In the genomic region with DNA sequence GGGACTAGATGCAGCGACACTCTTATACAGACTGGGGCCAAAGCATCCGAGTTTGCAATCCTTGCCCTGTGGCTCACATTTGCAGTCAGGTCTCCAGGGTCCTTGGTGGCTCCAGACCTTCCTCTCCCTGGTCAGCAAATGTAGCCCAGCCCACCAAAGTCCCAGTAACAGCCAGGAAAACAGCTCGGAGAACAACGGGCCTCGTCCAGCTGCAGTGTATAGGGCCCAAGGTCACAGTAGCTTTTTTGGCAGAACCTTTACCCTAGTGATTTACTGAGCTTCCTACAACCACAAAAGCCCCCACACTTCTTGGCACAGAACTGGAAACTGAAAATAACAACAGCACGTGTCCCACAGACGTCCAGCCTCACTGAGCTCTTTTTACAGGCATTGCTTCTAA, we compare ENCODE assay signal across 16 mouse cellular contexts. TPM values are rescaled to one million over a fixed set of nuclear protein-coding genes. Genes with fewer than 3 reads are reported as not detected.
A peak's percentile ranks its signal among the peaks of the same experiment; 100 is the strongest.
DNase-seq lines count a peak whose midpoint lies in the region; ATAC-seq and TF ChIP-seq lines count a peak whose summit lies in the region.
"Had no signal": no experiment of that assay in that cellular context is flagged by ENCODE, and none has a peak within 500 bp of the region (broad histone marks: within the 10 kb centered on the region; RNA-seq: fewer than 3 reads in every experiment).

No protein-coding gene starts in this region.

- no peaks in the 10 kb centered on the region for H3K4me1 ChIP-seq in limb, embryonic 14.5 days (ENCODE audit: control insufficient read depth, insufficient read depth, low read length)
- no peaks in the 10 kb centered on the region for H3K4me1 ChIP-seq in limb, embryonic 10.5 days
- 0 out of 2 replicates have a peak, but pooled peaks cover 3% of the 10 kb centered on the region for H3K4me1 ChIP-seq in heart, embryonic 16.5 days (ENCODE audit: control insufficient read depth, insufficient read depth, low read length)
- H3K4me1 ChIP-seq: embryonic facial prominence, embryonic 15.5 days; liver, embryonic 15.5 days had no signal

- DNase-seq in gastrocnemius, postnatal 14 days = peak; percentile 35
- DNase-seq in gastrocnemius, postnatal 36 days = no peak
- DNase-seq in limb, embryonic 14.5 days (ENCODE audit: low spot score) = peak; percentile 45
- no peak for DNase-seq in limb, embryonic 10.5 days (ENCODE audit: low spot score)
- DNase-seq in adipocyte (ENCODE audit: low spot score) = peak; percentile 82
- no peak for DNase-seq in spleen, adult 18-20 months
- DNase-seq: forebrain, postnatal 0 days; thymus, adult 2 months had no signal

- no peak for TF ChIP-seq POLR2A in limb, embryonic 14.5 days (IDR thresholded peaks at IDR 0.05; ENCODE audit: borderline replicate concordance, extremely low read depth, insufficient read depth, insufficient read length)

- H3K27me3 ChIP-seq in limb, embryonic 14.5 days (ENCODE audit: control insufficient read depth, insufficient read depth, low read length) = no peaks in the 10 kb centered on the region
- H3K27me3 ChIP-seq in limb, embryonic 10.5 days (ENCODE audit: low read depth, poor library complexity, severe bottlenecking) = no peaks in the 10 kb centered on the region
- no peaks in the 10 kb centered on the region for H3K27me3 ChIP-seq in heart, embryonic 16.5 days (ENCODE audit: control insufficient read depth, insufficient read depth, low read length)
- H3K27me3 ChIP-seq: embryonic facial prominence, embryonic 15.5 days; liver, embryonic 15.5 days had no signal

- H3K27ac ChIP-seq in limb, embryonic 14.5 days (replicated peaks; ENCODE audit: low read depth, low read length) = no peak overlapping the region
- H3K27ac ChIP-seq in limb, embryonic 10.5 days = no peak overlapping the region
- H3K27ac ChIP-seq in heart, embryonic 16.5 days (ENCODE audit: low read length) = no peak overlapping the region
- H3K27ac ChIP-seq: embryonic facial prominence, embryonic 15.5 days; liver, embryonic 15.5 days had no signal

- 61% methylated on average over 7 of the region's 7 CpGs for WGBS in limb, embryonic 14.5 days
- 76% methylated on average over 7 of the region's 7 CpGs for WGBS in limb, embryonic 10.5 days
- 44% methylated on average over 7 of the region's 7 CpGs for WGBS in heart, embryonic 16.5 days

- H3K4me3 ChIP-seq in limb, embryonic 14.5 days (replicated peaks; ENCODE audit: low read length) = no peak overlapping the region
- H3K4me3 ChIP-seq in limb, embryonic 10.5 days = no peak overlapping the region
- no peak overlapping the region for H3K4me3 ChIP-seq in heart, embryonic 16.5 days (ENCODE audit: low read length)
- H3K4me3 ChIP-seq: embryonic facial prominence, embryonic 15.5 days; liver, embryonic 15.5 days had no signal

- H3K36me3 ChIP-seq in limb, embryonic 14.5 days (ENCODE audit: control insufficient read depth, insufficient read depth, low read length) = no peaks in the 10 kb centered on the region
- no peaks in the 10 kb centered on the region for H3K36me3 ChIP-seq in limb, embryonic 10.5 days
- H3K36me3 ChIP-seq in heart, embryonic 16.5 days (ENCODE audit: control insufficient read depth, insufficient read depth) = no peaks in the 10 kb centered on the region
- H3K36me3 ChIP-seq: embryonic facial prominence, embryonic 15.5 days; liver, embryonic 15.5 days had no signal

- intact Hi-C loops in gastrocnemius, postnatal 14 days (cut with DNase I; ENCODE audit: low total_unique reads) = no loop called here
- intact Hi-C loops in gastrocnemius, postnatal 36 days (cut with DNase I) = no loop called here

- no peak overlapping the region for H3K4me2 ChIP-seq in limb, embryonic 14.5 days (replicated peaks; ENCODE audit: low read depth, low read length, severe bottlenecking)
- no peak overlapping the region for H3K4me2 ChIP-seq in heart, embryonic 16.5 days (ENCODE audit: low read depth, low read length)
- H3K4me2 ChIP-seq: embryonic facial prominence, embryonic 15.5 days; liver, embryonic 15.5 days had no signal

- H3K9ac ChIP-seq in limb, embryonic 14.5 days (ENCODE audit: low read depth, low read length, severe bottlenecking) = no peak overlapping the region
- H3K9ac ChIP-seq in heart, embryonic 16.5 days (ENCODE audit: low read length) = no peak overlapping the region
- H3K9ac ChIP-seq: embryonic facial prominence, embryonic 15.5 days; forebrain, postnatal 0 days; liver, embryonic 15.5 days had no signal

- H3K9me3 ChIP-seq in limb, embryonic 14.5 days (ENCODE audit: control insufficient read depth, low read length) = no peaks in the 10 kb centered on the region
- no peaks in the 10 kb centered on the region for H3K9me3 ChIP-seq in limb, embryonic 10.5 days (replicated peaks)
- H3K9me3 ChIP-seq in heart, embryonic 16.5 days (replicated peaks; ENCODE audit: control insufficient read depth, low read length) = no peaks in the 10 kb centered on the region
- H3K9me3 ChIP-seq: embryonic facial prominence, embryonic 15.5 days; liver, embryonic 15.5 days had no signal

- no peak for ATAC-seq in limb, embryonic 14.5 days (ENCODE audit: low FRiP score, low read depth)
- peak; percentile 70 for ATAC-seq in heart, embryonic 16.5 days (replicated peaks; ENCODE audit: extremely low read depth, insufficient read depth, low FRiP score)
- ATAC-seq in cerebellum, adult (ENCODE audit: insufficient number of reproducible peaks, low FRiP score, low TSS enrichment) = no peak
- ATAC-seq: forebrain, postnatal 0 days had no signal

RNA-seq across cellular contexts. Expression of gene Aqp7, which starts 7.0 kb away (rescaled TPM):
- 10 to 100 TPM; 11.4 to 14.5 TPM for total RNA-seq in gastrocnemius, postnatal 14 days (2021)
- 10 to 100 TPM; 10.5 to 10.8 TPM for total RNA-seq in gastrocnemius, postnatal 36 days (2021)
- 0.09 and 0.13 TPM in 2 replicates for polyA plus RNA-seq in limb, embryonic 14.5 days (2012; rRNA removed)
- 0.18 TPM in 1 of 2 replicates, not detected in the other for polyA plus RNA-seq in limb, embryonic 14.5 days (2014; fragmentation: Nextera tagmentation; extraction: Ambion mirVana)
- polyA plus RNA-seq in limb, embryonic 10.5 days (2016; fragmentation: Nextera tagmentation; extraction: Ambion mirVana) = 0.06 and 0.24 TPM in 2 replicates
- polyA plus RNA-seq in heart, embryonic 16.5 days (2015; fragmentation: Nextera tagmentation; extraction: Ambion mirVana) = 1.1 TPM in 2 replicates
- total RNA-seq: forebrain, postnatal 0 days; neutrophil, adult 5-6 weeks had no signal
- polyA plus RNA-seq: C2C12; forebrain, postnatal 0 days; hindbrain, embryonic 11.5 days had no signal

RNA-seq across cellular contexts. Expression of gene Aqp3, which starts 57.0 kb away (rescaled TPM):
- total RNA-seq in gastrocnemius, postnatal 14 days (2021) = not detected
- not detected for total RNA-seq in gastrocnemius, postnatal 36 days (2021)
- 56.2 and 72.9 TPM in 2 replicates for polyA plus RNA-seq in limb, embryonic 14.5 days (2012; rRNA removed)
- polyA plus RNA-seq in limb, embryonic 14.5 days (2014; fragmentation: Nextera tagmentation; extraction: Ambion mirVana) = 31.5 and 36.6 TPM in 2 replicates
- polyA plus RNA-seq in limb, embryonic 10.5 days (2016; fragmentation: Nextera tagmentation; extraction: Ambion mirVana) = 3.9 and 4.4 TPM in 2 replicates
- 1.6 and 1.7 TPM in 2 replicates for polyA plus RNA-seq in heart, embryonic 16.5 days (2015; fragmentation: Nextera tagmentation; extraction: Ambion mirVana)
- total RNA-seq: forebrain, postnatal 0 days; layer of hippocampus, adult 18-20 months had no signal

Comparison
In these comparisons a context has a peak if more than half of its experiments do, and no peak if none do; other contexts are left out.
1. DNase-seq: peak in gastrocnemius, postnatal 14 days (single experiment), limb, embryonic 14.5 days (single experiment) and adipocyte (single experiment); none in gastrocnemius, postnatal 36 days (0 of 2), limb, embryonic 10.5 days (single experiment) and spleen, adult 18-20 months (0 of 2).